Mouse (Mus musculus) gastrocnemius, postnatal 10 days (tissue): ENCODE results near the gene Prkar1a. TPM values are rescaled to one million over a fixed set of nuclear protein-coding genes. Genes with fewer than 3 reads are reported as not detected.
"Not testable (repeated sequence)": the region's sequence is repeated elsewhere in the genome, so short reads cannot be mapped to it uniquely, and the experiment has no call there.

ENCODE experiments used
- DNase-seq: peaks from one replicate; pipeline ENCODE4 v3.0.0; 2021; ENCODE audit warnings: mixed read lengths
- total RNA-seq, 2 experiments: library from RNA; stranded (reverse); gene quantifications; 2 replicates each; pipeline ENCODE4 v1.2.3; 2021

The Prkar1a gene
- total RNA-seq, 2 experiments from 2014 or later: 246 to 270 TPM

DNA sequence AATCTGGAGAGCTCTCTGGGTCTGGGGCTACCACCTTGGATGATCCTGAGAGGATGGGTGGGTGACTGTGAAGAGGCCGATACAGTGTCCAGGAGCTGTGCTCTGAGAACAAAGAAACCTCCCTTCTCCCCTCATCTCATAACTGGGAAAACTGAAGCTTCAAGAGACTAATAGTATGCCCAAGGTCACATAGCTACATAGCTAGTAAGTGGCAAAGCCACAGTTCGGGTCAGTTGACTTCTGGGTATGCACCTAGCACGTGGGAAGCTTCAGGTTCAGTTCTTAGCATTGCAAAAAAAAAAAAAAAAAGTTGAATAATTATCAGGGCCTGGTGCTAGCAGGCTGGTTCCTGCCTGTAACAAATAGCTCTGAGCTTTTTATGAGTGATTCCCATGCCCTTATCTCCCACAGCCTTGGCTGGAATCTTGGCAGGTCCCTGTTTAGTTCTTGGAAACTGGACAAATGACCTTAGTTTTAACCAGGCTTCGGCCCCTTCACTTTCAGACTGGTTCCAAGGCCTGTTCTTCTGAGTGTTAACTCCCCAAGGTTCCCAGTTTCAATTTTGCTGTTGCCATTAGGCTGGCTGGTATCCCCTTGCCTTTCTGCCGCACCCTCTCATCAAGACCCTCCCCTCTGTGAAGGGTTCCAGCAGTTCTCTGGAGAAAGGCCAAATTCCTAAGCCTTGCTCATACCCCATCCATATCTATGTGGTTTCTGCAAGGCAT lies 7.5 kb upstream of the Prkar1a start:
- DNase-seq: no peak

DNA sequence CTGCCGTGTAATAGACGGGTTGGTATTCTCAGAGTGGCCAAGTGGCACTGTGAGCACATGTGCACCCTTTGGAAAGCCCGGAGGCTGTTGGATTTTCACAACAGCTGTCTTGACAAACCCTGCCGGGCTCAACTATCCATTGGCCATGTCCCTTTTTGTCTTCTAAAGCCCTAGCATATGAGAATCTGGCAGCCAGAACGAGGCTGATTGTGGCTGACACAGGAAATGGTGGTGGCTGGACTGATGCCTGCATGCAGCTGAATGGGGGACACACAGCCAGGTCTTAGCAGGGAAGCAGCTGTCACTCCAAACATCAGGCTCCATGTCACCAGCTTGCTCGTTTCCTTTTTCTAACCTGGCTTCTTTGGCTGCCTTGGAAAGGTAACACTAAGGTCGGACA lies 695 bp upstream of the Prkar1a start:
- peak; percentile 38 for DNase-seq

DNA sequence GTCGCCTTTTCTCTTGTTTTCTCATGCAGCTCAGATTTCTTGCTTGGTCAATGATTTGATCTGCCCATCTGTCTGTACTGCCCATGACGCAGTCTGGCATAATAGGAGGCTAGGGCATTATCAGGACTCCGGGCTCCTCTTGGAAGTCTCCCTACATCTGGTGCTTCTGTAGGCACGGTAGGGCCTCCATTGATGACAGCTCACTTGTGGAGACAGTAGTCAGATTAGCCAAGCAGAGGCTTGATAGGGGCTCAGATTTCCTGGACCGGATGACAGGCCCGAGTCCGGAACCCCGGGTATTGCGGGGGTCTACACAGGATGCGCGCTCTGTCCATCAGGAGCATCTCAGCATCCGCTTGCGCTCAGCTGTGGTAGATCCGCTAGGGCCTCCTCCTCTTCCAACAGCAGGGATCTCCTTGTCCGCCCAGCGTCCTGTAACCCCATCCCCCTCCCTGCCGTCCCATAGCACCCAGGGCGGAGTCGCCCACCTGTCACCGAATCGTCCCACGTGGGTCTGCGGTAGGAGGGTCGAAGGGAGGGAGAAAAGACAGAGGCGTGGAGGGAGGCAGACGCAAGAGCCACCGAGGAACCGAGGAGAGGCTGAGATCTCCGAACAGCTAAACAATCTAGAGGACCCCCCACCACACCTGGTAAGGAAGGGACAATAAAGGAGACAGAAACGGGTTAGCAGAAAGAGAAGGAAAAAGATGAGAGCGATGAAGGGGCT lies 933 bp downstream of the Prkar1a start:
- peak; percentile 67 for DNase-seq

DNA sequence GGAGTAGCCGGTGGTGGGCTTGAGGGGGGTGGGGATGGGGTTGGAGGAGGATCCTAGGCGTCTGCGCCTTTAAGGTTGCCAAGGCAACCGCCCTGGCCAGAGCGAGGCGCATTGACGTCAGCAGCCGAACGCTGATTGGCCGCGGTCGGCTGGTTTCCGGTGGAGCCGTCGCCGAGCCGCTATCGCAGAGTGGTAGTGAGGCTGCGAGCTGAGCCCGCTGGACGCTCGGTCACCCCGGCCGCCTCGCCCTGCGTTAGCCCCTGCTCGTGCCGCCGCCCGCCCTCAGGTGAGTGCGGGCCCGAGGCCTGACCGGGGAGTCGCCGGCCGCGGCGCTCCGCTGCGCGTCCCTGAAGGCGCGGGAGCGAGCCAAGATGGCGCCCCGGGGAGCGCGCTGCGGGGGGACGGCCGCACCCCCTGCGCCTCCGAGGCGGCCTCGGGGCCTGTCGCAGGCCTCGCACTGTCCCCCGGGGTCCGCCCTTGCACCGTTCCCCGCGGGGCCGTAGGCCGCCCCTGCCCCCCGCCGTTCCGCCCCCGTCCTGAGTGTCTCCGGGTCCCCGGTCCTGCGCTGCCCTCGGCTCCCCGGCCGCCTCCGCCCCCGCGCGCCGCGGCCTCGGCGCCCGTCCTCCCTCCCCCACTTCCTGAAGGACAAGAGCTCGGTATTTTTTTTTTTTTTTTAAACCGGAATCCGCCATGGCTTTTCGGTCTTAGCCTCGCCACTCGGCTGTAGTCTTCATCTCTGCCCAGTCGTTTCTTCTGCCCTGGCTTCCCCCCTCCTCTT lies 1.8 kb downstream of the Prkar1a start:
- DNase-seq: peak; percentile 91

DNA sequence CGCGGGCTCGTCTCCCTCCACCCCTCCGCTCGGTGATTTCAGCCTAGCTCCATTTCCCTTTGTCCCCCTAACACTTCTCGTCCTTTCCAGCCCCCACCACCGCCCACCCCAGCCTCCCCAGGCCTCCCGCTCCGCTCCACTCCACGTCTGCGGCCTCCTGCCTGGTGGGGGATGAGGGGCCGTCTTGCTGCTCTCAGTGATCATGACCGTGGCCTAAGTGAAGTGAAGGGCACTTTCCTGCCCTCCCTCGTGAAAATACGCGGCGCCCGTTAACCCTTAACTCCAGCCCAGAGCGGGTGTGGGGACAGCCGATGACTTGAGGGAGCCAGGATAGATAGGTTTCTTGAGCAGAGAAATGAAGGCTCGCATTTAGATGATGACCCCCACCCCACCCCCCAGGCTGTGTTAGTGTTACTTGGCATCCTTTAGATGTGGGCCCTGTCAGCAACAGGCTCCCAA lies 2.4 kb downstream of the Prkar1a start:
- DNase-seq: peak; percentile 34

DNA sequence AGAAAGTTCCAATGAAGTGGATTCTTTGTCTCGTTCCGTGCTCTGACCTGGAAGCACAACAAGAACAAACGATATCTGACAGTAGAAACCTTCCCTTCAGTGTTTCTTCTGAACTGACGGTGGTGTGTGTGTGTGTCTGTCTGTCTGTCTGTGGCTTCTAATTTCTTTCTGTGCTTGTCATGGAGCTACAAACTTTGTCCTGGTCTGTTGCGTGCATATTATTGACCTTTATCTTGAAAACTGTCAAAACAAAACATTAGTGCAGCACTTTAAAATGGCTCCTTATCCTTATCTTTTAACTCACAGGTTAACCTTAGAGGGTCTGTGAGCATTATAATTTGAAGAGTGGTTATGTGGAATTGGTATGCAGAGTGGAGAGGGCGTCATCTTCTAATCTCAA lies 3.3 kb downstream of the Prkar1a start:
- no peak for DNase-seq

DNA sequence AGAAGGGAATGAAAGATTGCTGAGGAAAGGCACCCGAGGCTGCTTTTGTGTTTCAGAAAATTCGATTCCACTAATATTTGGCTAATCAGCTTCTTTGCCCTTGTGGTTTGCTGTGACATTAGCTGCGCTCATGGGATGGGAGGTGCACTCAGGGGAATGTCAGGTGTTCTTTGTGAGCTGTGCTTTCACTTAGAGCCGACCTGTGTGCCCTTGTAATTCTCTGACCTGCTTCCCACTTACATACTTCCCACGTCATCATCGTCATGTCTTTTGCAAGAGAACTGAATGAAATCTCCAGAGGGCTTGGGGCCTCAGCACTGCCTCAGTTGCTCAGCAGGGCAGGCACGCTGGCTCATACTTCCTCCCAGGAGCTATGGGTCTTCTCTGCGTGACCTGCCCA lies 4.0 kb downstream of the Prkar1a start:
- DNase-seq: no peak

DNA sequence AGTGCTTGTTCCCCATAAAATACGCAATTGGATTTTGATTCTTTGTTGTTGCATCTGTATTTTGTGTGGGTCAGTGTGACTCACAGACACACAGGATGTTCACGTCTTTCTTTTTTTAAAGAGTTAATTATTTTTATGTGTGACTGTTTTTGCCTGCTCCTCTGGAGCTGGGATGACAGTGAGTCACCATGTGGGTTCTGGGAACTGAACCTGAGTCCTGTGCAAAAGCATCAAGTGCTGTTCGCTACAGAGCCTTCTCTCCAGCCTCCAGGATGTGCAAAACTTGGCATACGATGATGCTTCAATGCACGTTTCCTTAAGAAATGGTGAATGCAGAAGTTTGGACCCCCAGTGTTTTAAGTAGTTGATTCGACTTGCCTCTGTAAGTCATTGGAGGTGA lies 5.4 kb downstream of the Prkar1a start:
- DNase-seq: no peak

DNA sequence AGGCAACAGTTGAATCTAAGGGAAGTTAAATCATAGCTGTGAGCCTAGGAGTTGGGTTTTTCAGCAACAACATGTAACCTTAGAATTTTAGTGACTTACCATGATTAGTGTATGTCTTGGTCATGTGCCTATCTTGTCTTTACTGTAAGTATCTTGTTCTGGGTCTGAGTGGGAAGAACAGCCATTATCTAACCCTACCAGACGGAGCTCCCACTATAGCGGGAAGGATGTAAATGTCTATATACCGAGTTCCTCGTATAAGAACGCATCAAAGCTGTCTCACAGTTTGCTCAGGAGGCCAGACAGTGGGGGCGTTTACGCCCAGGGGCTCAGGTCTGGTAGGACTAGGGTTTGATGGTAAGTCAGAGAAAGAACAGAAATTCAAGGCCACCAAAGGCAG lies 7.0 kb downstream of the Prkar1a start:
- no peak for DNase-seq

DNA sequence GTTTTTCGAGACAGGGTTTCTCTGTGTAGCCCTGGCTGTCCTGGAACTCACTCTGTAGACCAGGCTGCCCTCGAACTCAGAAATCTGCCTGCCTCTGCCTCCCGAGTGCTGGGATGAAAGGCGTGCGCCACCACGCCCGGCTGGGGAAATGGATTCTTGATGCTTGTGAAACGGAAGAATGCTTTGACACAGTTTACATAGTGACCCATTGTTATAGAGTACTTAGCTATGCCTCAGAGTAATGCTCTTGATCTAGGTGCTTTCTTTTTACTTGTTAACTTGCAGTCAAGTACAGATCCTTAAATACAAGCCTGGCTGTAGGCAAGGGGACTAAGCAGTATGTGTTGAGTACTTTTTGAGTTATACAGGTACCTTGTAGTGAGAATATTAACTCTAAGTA lies 11.3 kb downstream of the Prkar1a start:
- not testable (repeated sequence) for DNase-seq

DNA sequence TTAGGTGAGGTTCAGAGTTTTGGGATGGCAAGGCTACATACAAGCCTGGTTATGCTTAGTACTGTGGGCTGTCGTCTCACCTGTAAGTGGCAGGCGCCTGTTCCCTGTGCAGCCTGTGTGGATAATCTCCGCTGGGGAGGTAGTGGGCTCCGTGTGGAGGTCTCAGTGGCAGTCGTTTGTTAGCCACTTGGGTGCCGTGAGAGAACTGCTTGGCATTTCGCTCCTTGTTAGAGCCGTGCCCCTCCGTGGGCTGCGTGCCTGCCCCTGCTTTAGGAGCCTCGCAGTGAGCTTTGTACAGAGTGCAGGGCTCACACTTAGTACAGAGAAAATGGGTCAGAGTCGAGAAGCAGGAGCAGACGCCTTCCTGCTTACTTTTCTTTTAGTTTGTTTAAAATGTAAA lies 15.1 kb downstream of the Prkar1a start:
- no peak for DNase-seq

DNA sequence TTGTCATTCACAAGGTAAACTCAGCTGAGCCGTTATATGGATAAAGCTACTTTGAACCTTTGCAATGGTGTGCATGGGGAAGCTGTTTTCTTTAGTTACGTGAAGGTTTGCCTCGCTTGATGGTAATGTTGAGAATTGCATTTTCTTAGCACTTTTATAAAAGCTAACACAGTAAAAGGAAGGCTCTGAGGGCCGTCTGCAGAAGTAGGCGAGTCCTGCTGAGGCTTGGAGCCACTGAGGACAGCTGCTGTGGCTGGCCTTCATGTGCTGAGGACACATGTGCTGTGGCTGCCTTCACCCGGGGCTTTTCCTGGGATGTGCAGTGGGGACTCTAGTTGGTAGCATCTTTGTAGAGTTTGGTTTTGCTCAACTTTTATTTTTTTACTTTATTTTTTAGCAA lies 16.2 kb downstream of the Prkar1a start:
- DNase-seq: no peak

DNA sequence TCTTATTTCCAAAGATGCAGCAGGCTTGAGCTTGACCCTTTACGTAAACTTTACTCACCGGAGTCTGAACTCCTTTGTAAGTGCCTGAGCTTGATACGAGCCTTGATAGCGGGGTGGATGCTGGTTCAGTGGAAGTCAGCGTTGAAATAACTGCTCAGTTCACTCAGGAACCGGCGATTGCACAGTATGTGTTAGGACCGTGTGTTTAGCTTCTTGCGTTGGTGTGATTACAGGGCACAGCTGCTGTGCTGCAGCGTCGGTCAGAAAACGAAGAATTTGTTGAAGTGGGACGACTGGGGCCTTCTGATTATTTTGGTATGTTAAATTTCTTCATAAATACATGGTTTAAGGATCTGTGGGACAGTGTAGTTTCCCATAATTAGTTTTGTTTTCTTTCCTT lies 17.2 kb downstream of the Prkar1a start:
- DNase-seq: no peak

DNA sequence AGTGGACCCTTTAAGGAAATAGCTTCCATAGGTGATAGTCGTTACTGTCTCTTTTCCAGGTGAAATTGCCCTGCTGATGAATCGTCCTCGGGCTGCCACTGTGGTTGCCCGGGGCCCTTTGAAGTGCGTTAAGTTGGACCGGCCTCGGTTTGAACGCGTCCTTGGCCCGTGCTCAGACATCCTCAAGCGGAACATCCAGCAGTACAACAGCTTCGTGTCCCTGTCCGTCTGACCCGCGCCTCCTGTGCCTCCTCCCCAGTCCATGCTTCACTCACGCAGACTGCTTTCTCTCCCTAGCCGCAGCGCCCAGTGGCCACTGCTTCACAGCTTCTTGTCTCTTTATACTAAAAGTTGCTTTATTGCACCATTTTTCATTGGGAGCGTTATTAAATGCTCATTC lies 18.2 kb downstream of the Prkar1a start:
- DNase-seq: no peak

DNA sequence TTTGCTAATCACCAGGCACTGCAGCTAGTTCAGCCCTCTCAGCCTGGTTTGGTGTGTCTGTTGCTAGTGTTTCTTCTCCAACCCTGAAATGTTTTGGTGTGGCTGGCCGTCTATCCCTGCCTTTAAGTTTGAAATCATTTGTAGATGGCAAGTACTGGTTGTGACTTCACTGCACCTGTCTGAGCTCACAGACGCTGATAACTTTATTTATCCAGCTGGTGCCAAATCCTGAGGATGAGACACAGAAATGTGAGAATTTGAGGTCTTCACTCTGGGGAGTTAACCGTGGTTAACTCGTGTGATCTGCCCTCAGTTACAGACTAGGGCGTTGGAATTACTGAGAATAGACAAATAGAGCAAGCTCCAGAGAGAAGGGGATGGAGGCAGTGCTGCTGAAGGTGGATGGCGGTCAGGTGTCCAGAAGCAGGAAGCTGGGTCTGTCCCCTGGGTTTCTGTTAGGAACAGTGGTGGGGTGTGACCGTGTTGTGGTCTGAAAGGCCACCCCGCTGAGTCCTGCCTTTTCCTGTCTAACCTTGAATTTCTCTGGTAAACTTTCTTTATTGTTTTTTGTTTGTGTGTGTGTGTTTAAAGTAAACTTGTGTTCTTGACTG lies 19.0 kb downstream of the Prkar1a start:
- DNase-seq: no peak

DNA sequence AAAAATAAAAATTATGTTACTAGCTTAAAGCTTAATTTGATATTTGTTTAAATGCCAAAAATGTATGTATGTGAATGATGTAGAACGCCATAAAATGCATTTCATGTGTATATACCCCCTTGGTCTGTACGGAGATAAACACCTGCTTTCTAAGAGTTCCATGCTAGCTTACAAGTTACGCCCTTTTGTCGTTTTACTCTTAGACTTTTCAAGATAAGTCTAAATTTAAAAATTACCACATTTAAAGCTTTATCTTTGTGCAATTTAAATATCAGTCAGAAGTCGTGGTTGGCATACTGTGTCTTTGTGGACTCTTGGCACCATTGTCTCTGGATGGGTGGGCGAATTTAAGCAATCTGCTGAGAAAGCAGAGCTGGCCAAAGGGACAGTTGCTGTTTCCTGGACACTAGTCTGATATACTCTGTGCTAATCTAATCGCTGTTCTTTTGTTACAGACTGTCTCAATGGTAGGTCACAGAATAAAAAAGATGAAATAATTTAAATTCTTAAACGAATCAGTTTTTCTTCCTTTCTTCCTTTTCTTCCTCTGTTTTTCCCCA lies 20.0 kb downstream of the Prkar1a start:
- DNase-seq: no peak

DNA sequence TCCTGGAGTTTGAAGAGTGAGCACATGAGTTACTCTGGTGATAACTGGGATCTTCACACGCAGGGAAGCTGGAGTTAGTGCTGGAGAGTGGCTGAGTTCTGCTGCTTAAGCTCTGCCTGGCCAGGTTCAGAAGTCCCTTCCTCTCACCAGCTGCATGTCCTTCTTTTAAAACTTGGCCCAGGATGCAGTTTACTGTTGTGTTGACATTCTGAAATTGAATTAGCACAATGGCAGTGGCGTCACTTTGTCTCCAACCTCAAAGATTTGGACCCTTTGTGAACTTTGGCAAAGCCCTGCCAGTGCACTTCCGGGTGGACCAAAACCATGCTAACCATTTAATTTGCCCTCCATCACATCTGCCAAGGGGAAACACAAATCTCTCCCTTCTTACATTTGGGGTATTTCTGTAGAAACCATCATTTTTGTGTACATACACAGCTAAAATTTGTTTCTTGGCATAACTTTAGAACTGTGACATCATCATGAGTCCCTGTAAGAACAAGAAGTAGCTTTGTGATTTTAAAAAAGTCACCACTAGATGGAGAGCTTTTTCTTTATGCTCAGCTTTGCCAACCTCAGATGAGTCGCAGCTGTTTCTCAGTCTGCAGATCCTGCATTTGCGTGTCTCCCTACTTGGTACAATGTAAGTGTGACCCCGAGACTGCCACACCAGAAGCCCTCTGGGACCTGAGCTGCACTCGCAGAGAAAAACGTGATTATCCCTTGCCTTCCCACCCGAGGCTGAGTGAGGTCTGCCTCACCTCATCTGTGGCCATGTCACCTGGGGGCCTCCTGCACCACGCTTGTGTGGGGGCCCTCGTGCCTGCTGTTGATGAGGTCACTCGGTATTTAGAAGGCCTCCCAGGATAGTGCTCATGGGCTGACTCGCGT lies 21.1 kb downstream of the Prkar1a start:
- no peak for DNase-seq

DNA sequence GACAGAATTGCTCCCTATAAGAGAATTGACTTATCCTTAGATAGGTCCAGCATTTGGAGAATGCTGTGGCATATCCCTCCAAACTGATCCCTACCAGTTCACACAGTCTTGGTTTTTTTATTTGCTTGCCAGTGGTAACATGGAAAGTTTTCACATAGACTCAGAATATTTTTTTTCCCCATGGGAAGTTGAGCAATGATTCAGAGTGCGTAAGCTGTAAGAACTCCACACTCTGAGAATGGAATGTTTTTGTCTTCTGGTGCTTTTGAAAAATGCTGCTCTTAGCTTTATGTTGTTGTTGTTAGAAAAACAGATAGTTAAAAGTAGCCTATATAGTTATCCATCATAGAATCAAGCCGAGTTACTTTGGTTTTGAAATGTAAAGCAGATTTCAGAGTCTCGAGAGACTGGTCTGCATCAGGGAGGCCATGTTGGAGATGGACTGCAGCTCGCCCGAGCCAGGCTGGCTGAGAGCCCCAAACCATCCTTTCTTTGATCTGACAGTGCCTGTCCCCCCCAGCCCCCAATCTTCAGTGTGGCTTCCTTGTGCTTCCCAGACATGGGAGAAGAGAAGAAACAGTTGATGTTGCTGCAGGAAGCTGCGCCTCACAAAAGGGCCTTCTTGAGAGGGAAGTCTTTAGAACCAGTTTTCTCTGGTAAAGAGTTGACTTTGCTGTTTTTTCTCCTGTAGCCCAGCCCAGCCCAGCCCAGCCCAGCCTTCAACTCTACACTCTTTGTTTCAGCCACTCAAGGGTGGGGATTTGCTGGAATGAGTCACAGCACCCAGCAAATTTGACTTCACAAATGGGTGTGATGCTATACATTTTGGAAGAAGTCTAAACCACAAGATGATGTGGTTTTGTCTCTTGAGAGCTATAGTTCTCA lies 22.2 kb downstream of the Prkar1a start:
- DNase-seq: no peak

DNA sequence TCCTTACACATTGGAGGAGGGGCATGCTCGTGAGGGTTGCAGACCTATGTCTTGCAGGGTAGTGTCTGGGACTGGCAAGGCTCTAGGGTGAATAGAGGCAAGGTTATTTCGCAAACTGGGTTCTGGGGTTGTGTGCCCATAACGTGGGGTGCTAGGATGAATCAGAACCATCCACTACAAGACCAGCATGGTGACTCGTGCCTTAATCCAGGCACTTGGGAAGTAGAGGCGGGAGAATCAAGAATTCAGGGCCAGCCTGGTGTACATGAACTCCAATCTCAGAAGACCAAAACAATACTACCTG lies 22.8 kb downstream of the Prkar1a start:
- no peak for DNase-seq

DNA sequence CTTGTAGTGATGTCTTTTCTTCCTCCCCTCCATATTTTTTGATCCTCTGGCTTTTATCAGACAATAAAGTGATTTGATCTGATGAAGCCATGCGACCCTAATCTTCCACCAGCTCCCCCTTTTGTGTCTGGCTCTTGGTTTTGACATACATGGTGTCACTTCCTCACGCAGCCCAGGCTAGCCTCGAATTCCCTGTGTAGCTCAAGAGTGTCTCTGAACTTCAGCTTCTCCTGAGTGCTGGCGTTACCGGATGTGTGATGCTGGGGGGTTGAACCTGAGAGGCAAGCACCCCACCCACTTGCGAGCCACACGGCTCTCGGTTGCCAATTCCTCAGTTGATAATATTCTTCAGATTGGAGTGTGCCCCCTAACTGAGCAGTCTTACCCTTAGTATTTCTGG lies 23.2 kb downstream of the Prkar1a start:
- no peak for DNase-seq
